Mouse (Mus musculus) fat pad, adult 2 months (tissue): Measurements from ENCODE around the gene Mybbp1a.
A peak's percentile ranks its signal among the peaks of the same experiment; 100 is the strongest.

Experiments used
- DNase-seq: peaks from one replicate; pipeline ENCODE4 v3.0.0-alpha.2; 2011; ENCODE audit warnings: low read depth, low spot score; ENCODE audit errors: extremely low read depth

Gene Mybbp1a

GRCm38 (mm10) chr11:72440965-72441664 lies at the start of gene Mybbp1a:
Mybbp1a (plus strand) TSS chr11:72441355.
- no peak for DNase-seq

- DNase-seq = no peak
Measured at GRCm38 (mm10) chr11:72393243-72393642, 47.9 kb upstream of the Mybbp1a start.

GRCm38 (mm10) chr11:72393669-72394068 lies 47.5 kb upstream of the Mybbp1a start:
- no peak for DNase-seq

- no peak for DNase-seq
Measured at GRCm38 (mm10) chr11:72394694-72395093, 46.5 kb upstream of the Mybbp1a start.

- DNase-seq = no peak
Measured at GRCm38 (mm10) chr11:72395652-72396051, 45.5 kb upstream of the Mybbp1a start.

- DNase-seq = no peak
Measured at GRCm38 (mm10) chr11:72396621-72397020, 44.5 kb upstream of the Mybbp1a start.

GRCm38 (mm10) chr11:72397072-72397471 lies 44.1 kb upstream of the Mybbp1a start:
- no peak for DNase-seq

GRCm38 (mm10) chr11:72397811-72398525 lies 43.2 kb upstream of the Mybbp1a start:
- no peak for DNase-seq

GRCm38 (mm10) chr11:72401068-72401467 lies 40.1 kb upstream of the Mybbp1a start:
- DNase-seq = no peak

- DNase-seq = no peak
Measured at GRCm38 (mm10) chr11:72402017-72402416, 39.1 kb upstream of the Mybbp1a start.

GRCm38 (mm10) chr11:72402969-72403368 lies 38.2 kb upstream of the Mybbp1a start:
- DNase-seq = no peak

GRCm38 (mm10) chr11:72405532-72405931 lies 35.6 kb upstream of the Mybbp1a start:
- DNase-seq = no peak

- no peak for DNase-seq
Measured at GRCm38 (mm10) chr11:72406079-72406675, 35.0 kb upstream of the Mybbp1a start.

GRCm38 (mm10) chr11:72407081-72407480 lies 34.1 kb upstream of the Mybbp1a start:
- no peak for DNase-seq

GRCm38 (mm10) chr11:72407574-72407973 lies 33.6 kb upstream of the Mybbp1a start:
- DNase-seq = no peak

- DNase-seq = no peak
Measured at GRCm38 (mm10) chr11:72408451-72409170, 32.5 kb upstream of the Mybbp1a start.

- no peak for DNase-seq
Measured at GRCm38 (mm10) chr11:72409649-72410385, 31.3 kb upstream of the Mybbp1a start.

GRCm38 (mm10) chr11:72410521-72411092 lies 30.5 kb upstream of the Mybbp1a start:
- no peak for DNase-seq

- DNase-seq = peak; percentile 13
Measured at GRCm38 (mm10) chr11:72411093-72411921, 29.8 kb upstream of the Mybbp1a start, which contains the start of gene Smtnl2. Smtnl2 (minus strand) TSS chr11:72411713.
